Mouse (Mus musculus) intestine, postnatal 0 days (tissue): ENCODE data around the gene Ttll6. TPM values are rescaled to one million over a fixed set of nuclear protein-coding genes. Genes with fewer than 3 reads are reported as not detected.

ENCODE experiments used
- ATAC-seq: fragments of 200-750 bp; cut with Nextera tagmentation; 2 replicates; pipeline ENCODE4 v1.8.0; 2017; ENCODE audit warnings: mild to moderate bottlenecking, moderate TSS enrichment, moderate library complexity
- H3K27ac ChIP-seq: fragments of 300-500 bp; sonication (generic); 2 replicates; pipeline ENCODE4 v1.5.1; 2014; ENCODE audit warnings: mild to moderate bottlenecking, low read depth, low read length, moderate library complexity
- H3K27me3 ChIP-seq: fragments of 300-500 bp; sonication (generic); replicated peaks from 2 replicates; pipeline ENCODE4 v1.6.1; 2014; ENCODE audit warnings: low read length, mixed read lengths; ENCODE audit not compliant: control insufficient read depth, insufficient read depth
- H3K36me3 ChIP-seq: fragments of 300-500 bp; sonication (generic); 2 replicates; pipeline ENCODE4 v1.6.1; 2014; ENCODE audit warnings: mild to moderate bottlenecking, moderate library complexity; ENCODE audit not compliant: control insufficient read depth, insufficient read depth
- H3K4me1 ChIP-seq: fragments of 300-500 bp; sonication (generic); replicated peaks from 2 replicates; pipeline ENCODE4 v1.6.1; 2014; ENCODE audit warnings: antibody characterized with exemption, low read length, mixed read lengths; ENCODE audit not compliant: control insufficient read depth, insufficient read depth
- H3K4me2 ChIP-seq: fragments of 300-500 bp; sonication (generic); replicated peaks from 2 replicates; pipeline ENCODE4 v1.6.1; 2014; ENCODE audit warnings: low read depth, mild to moderate bottlenecking, moderate library complexity
- H3K4me3 ChIP-seq: fragments of 300-500 bp; sonication (generic); 2 replicates; pipeline ENCODE4 v1.5.1; 2014; ENCODE audit warnings: low read depth, low read length
- H3K9ac ChIP-seq: fragments of 300-500 bp; sonication (generic); 2 replicates; pipeline ENCODE4 v1.6.1; 2014; ENCODE audit warnings: mild to moderate bottlenecking, low read depth, low read length
- H3K9me3 ChIP-seq: fragments of 300-500 bp; sonication (generic); 2 replicates; pipeline ENCODE4 v1.6.1; 2016; ENCODE audit warnings: mixed run types; ENCODE audit not compliant: control insufficient read depth
- CTCF ChIP-seq: sonication (generic); IDR thresholded peaks from 2 replicates; pipeline ENCODE4 v1.5.1; 2016; ENCODE audit warnings: low read depth, mild to moderate bottlenecking, control low read depth, antibody characterized with exemption, moderate library complexity
- WGBS: fragments of 180-500 bp; shearing (Covaris S2); extraction: QIAGEN DNeasy Blood & Tissue Kit; methylation state at CpG from one replicate; pipeline ENCODE4 v1.1.7; 2014; 5-methylcytosine and 5-hydroxymethylcytosine counted together
- polyA plus RNA-seq: library from polyadenylated mRNA; unstranded; fragments of >200 nt; fragmentation: Nextera tagmentation; extraction: Ambion mirVana; gene quantifications from 2 replicates; pipeline ENCODE4 v1.2.1, GENCODE M21; 2015

Gene Ttll6
- polyA plus RNA-seq, 1 experiment from 2014 or later = 0.10 TPM

- Histone ChIP-seq H3K27ac (no peak overlapping the region), H3K4me1 (no peaks in the 10 kb centered on the region), H3K27me3 (peaks cover 100% of the 10 kb centered on the region), H3K36me3 (no peaks in the 10 kb centered on the region), H3K9me3 (no peaks in the 10 kb centered on the region), H3K4me3 (peak overlapping the region; percentile 7; the same call in 1 of the 2 replicates), H3K4me2 (0 out of 2 replicates have a peak overlapping the region, but pooled peaks have one; percentile 17), H3K9ac (no peak overlapping the region)
- no peak for ATAC-seq
- no peak for TF ChIP-seq CTCF
- WGBS = 2% methylated on average over 16 of the region's 16 CpGs
Measured at GRCm38 (mm10) chr11:96203789-96204186, 70.2 kb downstream of the Ttll6 start.

GRCm38 (mm10) chr11:96204351-96204750 is 70.8 kb downstream of the Ttll6 start:
- no peak for TF ChIP-seq CTCF
- Histone ChIP-seq H3K36me3 (no peaks in the 10 kb centered on the region), H3K27me3 (peaks cover 100% of the 10 kb centered on the region), H3K4me1 (no peaks in the 10 kb centered on the region), H3K9ac (no peak overlapping the region), H3K27ac (no peak overlapping the region), H3K4me3 (no peak overlapping the region), H3K4me2 (no peak overlapping the region), H3K9me3 (no peaks in the 10 kb centered on the region)
- no peak for ATAC-seq
- 3% methylated on average over 11 of the region's 11 CpGs for WGBS

- WGBS = 4% methylated on average over 15 of the region's 15 CpGs
Measured at GRCm38 (mm10) chr11:96205426-96206131, 72.0 kb downstream of the Ttll6 start.

More at GRCm38 (mm10) chr11:96205426-96206131, 72.0 kb downstream of the Ttll6 start:
- Histone ChIP-seq H3K4me1 (no peaks in the 10 kb centered on the region), H3K9me3 (no peaks in the 10 kb centered on the region), H3K27ac (no peak overlapping the region), H3K9ac (no peak overlapping the region), H3K36me3 (no peaks in the 10 kb centered on the region), H3K27me3 (peaks cover 97% of the 10 kb centered on the region), H3K4me3 (no peak overlapping the region), H3K4me2 (no peak overlapping the region)
- TF ChIP-seq CTCF = no peak
- ATAC-seq = no peak

Other genes starting within 250 kb of the Ttll6 start
- 18.2 and 21.1 TPM in 2 replicates for gene B4galnt2, start 218.9 kb upstream of the Ttll6 start, polyA plus RNA-seq
- 5.2 and 7.4 TPM in 2 replicates for gene Igf2bp1, start 127.8 kb upstream of the Ttll6 start, polyA plus RNA-seq
- 142 and 149 TPM in 2 replicates for gene Gip, start 109.2 kb upstream of the Ttll6 start, polyA plus RNA-seq
- gene Snf8, start 98.9 kb upstream of the Ttll6 start, polyA plus RNA-seq = 91.8 and 99.2 TPM in 2 replicates
- 24.8 and 25.0 TPM in 2 replicates for gene Ube2z, start 68.4 kb upstream of the Ttll6 start, polyA plus RNA-seq
- 1,112 and 1,236 TPM in 2 replicates for gene Atp5g1, start 58.1 kb upstream of the Ttll6 start, polyA plus RNA-seq
- not detected in 2 replicates for gene Calcoco2, start 21.8 kb upstream of the Ttll6 start, polyA plus RNA-seq
- gene Hoxb13, start 60.5 kb downstream of the Ttll6 start, polyA plus RNA-seq = not detected in 2 replicates
- 0.37 and 1.5 TPM in 2 replicates for gene Hoxb9, start 137.7 kb downstream of the Ttll6 start, polyA plus RNA-seq
- 1.0 and 1.1 TPM in 2 replicates for gene Hoxb8, start 148.1 kb downstream of the Ttll6 start, polyA plus RNA-seq
- 7.6 and 8.5 TPM in 2 replicates for gene Hoxb7, start 152.8 kb downstream of the Ttll6 start, polyA plus RNA-seq
- 5.7 and 6.4 TPM in 2 replicates for gene Hoxb6, start 158.7 kb downstream of the Ttll6 start, polyA plus RNA-seq
- 14.7 and 15.8 TPM in 2 replicates for gene Hoxb5, start 169.6 kb downstream of the Ttll6 start, polyA plus RNA-seq
- gene Hoxb4, start 184.5 kb downstream of the Ttll6 start, polyA plus RNA-seq = 1.1 and 1.5 TPM in 2 replicates
- gene Hoxb3, start 189.5 kb downstream of the Ttll6 start, polyA plus RNA-seq = 1.1 and 1.3 TPM in 2 replicates
- gene Hoxb2, start 216.7 kb downstream of the Ttll6 start, polyA plus RNA-seq = 8.4 and 9.4 TPM in 2 replicates
- gene Hoxb1, start 232.0 kb downstream of the Ttll6 start, polyA plus RNA-seq = not detected in 2 replicates